Mouse (Mus musculus) left cerebral cortex, adult 11 months (tissue): ENCODE measurements at regions not wholly inside any gene's neighbourhood (a gene's known extent, or its start where the extent isn't known, plus 50 kb on each side); places are given as distances from the start of the nearest gene placed in this dataset.

ENCODE experiments used
- DNase-seq: peaks from one replicate; pipeline ENCODE4 v3.0.0; 2022; ENCODE audit warnings: low spot score

DNA sequence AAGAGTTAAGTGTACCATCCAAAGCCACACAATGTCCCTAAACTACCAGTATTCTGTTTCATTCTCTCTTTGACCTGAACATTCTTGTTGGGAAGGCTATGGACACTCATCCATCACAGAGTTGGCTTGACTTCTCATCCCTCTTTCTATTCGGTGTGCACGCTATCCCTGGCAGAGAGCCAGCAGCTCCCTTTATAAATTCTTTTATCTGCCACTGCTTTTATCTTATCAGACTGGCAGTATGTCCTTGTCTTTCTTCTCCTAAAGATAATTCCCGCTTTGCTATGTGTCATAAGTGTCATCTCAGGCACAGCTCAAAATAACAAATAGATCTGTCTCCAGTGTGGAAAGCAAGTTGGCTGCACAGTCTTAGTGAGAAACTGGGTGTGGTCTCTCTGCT lies 106.6 kb upstream of the Lipc start:
- no peak for DNase-seq

DNA sequence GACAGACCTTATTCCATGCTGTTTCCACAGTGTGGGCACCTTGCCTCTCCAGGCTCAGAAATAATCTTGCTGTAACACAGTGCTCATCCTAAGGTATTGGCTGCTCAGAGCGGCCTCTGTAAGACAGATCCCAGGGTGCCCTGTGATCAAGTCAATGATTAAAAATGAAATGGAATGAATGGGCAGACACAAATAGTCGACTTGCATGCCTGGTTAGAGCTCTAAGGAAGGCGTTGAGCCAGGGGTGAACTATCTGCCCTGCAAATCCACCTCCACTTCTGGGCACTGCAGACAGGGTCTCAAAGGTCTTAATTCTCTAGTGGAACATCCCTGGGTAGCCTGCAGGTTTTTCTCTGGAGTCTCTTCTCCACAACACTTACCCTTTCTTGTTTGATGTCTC lies 104.8 kb upstream of the Lipc start:
- no peak for DNase-seq

DNA sequence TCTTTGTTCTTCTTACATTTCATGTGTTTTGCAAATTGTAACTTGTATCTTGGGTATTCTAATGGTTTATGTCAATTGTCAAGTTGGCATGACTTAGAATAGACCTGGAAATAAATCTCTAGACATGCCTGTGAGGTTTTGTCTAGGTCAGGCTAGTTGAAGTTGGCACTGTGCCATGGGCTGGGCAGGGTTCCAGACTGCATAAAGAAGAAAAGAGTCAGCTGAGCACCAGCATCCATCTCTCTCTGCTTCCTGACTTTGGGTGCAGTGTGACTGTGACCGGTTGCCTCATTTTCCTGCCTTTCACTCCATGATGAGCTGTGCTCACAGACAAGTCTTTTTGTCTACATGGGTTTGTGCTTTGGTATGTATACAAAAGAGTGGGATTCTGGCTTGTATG lies 91.9 kb upstream of the Lipc start:
- no peak for DNase-seq

DNA sequence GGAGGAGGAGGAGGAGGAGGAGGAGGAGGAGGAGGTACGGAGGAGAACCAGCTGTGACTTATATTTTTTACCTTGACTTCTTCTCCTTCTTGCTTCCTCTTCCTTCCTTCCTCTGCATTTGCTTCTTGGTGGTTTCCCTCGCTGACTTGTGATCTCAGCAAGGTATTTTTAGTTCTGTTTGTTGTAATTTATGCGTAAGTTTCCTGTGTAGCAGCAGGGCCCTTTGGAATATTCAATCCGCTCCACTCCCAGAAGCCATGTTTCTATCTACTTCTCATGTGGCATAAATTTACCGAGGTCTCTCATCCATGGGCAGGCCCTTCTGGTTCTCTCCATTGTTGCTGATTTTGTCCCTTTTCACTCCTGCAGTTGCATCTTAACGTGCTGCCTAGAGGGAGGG lies 83.3 kb upstream of the Lipc start:
- no peak for DNase-seq

DNA sequence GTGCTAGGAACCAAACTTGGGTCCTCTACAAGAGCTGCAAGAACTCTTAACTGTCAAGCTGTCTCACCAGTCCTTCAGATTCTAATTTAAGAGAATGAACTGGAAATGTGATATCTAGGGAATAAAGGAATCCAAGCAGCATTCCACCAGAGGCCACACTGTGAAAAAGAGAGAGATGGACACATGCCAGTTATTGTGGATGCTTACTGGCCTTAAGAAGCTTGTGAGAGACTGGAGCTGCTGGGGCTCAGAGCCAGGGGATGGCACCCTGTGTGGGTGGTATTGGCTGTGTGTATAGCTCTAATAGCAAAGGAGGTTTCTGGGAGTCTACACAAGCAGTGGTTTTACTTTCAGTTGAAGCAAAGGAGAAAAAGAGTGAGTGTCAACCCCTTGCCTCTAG lies 80.1 kb upstream of the Lipc start:
- no peak for DNase-seq

DNA sequence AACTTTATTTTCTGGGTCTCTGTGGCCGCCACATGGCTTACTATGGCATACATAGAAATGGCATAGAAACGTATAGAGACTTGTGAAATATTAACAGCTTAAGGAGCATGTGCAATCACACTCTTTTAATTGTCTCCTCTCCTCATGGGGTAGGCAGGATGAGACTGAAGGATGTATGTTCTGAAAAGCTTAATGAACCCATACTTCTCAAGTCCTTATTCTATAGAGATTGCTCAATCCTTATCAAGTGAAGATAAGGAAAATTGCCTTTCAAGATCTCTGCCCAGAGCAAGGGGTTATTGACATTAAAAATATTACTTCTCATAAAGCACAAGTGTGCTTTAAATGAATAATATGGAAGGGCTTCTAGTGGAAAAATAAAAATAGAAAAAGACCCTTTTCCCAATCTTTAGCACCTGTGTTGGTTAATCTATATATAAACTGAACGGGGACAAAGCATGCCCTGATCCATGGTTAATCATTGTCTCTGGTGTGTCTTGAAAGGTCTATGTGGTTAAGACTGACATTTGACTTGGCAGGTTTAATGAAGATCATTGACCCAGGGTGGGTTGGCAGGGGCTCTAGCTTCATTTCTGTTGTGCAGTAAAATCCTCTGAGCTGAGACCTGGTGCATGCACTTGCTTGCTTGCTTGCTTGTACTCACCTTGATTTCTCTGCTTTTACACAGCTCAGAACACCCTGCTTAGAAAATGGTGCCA lies 78.3 kb upstream of the Lipc start:
- no peak for DNase-seq

DNA sequence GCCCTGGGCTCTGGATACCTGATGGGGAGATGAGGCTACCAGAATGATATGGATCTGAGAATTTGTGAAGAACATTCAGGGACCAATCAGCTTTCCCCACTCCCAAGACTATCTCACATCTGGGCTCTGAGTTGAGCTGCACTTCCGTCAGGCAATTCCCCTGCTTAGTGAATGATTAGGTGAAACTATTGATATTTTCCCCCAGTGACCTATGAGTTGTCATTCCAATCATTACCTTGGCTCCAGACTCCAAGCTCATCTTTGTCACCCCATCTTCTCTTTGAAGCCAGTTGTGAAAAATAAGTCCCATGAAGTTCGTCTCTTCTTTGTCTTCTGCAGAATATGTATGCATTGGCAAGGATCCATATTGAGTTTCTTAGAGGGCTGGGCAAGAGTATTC lies 76.1 kb upstream of the Lipc start:
- DNase-seq: no peak

DNA sequence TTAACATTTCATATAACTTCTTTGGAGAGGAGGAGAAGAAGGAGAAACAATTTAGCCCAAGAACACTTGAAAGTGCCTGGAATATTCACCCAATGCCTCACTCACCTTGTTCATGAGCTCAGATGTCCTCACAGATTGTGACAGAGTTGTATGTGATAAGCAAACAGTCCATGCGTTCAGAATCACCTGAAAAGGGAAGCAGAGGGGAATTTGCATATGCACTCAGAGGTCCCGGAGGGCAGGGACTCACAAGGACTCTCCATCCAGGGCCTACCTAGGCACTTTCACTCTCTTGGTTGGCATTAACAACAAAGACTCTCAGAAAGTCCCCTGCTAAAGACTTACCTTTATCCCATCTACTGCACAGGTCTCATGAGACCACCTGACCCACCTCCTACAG lies 75.6 kb upstream of the Lipc start:
- DNase-seq: no peak

DNA sequence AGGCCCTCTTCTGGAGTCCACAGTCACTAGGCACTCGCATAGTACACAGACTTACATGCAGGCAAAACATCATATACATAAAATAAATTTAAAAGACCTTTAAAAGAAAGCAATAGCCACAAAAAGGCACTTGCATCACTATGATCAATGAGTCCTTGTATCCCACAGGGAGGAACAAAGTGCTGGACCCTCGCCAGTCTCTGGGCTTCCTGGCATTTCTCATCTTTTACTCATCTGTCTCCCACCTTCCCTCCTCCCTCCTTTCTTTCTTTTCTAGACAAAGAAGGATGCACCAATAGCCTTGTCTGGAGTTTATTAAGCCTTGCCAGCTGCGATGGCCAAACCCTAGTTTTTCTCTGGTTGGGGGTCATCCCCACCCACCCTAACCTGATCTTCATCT lies 73.2 kb upstream of the Lipc start:
- DNase-seq: no peak

DNA sequence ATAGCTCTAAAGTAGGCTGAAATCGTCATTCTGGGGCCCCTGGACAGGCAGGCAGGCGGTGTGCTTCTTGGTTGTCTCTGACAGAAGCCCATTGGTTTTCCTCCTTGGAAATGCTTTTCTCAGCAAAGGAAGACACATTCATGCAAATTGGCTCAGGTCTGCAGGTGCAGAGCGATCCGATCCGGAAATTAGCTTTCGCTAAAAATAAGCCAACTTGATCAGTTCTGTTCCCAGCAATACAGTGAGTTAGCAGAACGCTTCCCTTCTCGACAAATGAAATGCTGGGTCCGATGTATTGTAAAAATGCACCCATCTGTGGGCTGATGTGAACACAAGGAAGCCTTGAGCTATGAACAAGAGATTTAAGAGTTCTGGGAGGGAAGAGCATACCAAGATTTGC lies 66.2 kb upstream of the Lipc start:
- no peak for DNase-seq

DNA sequence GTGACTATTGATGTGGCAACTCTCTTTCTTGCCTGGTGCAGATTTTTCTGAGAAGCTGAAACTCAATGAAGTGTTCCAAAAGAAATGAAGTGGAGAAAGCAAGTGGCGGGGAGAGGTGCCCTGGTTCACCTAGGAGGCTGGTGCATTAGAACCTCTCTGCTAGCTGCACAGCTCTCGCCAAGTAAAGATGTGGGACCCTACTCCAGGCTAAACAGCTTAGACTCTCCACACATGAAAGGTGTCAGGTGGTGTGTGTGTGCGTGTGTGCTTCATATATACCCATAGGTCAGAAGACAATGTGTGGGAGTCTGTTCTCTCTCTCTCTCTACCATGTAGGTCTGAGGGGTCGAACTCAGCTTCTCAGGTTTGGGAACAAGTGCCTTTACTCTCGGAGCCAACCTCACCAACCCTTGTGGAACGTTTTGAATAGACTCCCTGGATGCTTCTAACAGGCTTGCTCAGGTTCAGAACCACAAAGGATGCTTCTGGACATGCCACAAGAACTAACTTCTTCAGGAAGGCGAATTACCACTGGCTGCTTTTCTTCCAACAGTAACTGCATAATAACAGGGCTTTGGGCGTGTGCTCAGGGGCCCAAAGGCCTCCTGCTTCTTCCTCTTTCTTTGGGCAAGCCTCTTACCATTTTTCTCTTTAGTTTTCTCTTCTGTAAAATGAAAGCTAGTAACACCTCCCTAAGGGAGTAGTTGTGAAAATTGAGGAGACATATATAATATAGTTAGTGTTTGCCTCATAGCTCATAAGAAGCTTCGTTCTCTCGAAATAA lies 65.6 kb upstream of the Lipc start:
- no peak for DNase-seq

DNA sequence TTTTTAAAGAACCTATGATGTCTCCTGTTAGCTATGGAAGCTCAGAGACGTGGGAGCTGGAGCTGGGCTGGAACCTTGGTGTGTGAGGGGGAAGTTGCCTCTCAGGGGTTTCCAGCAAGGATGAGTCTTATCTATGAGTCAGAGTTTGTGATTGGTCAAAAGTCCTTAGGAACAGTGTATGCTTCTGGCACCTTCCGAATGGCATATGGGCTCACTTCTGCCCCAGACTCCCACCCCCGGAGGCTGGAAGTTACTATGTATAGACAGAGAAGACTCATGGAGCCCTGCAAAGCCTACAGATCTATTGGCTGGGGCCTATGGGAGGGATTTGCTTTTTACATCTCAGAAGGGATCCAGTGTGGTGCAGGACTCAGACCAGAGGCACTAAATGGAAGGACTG lies 63.9 kb upstream of the Lipc start:
- DNase-seq: peak; percentile 66

DNA sequence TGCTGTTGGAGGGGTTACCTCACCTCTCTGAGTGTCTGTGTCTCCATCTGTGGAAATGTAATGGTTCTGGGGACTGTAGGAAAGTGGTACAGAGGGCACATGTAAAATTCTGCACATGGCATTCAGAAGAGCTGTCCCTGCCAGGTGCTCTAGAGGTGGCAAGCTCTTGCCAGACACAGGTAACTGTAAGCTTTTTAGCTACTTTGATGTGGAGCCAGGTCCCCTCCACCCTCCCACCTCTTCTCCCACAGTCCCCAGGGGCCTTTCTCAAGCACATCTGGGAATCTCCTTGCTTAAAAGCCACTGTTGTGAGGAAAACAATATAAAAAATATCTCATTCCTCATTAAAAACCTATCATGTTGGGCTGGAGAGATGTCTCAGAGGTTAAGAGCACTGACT lies 63.4 kb upstream of the Lipc start:
- DNase-seq: no peak

DNA sequence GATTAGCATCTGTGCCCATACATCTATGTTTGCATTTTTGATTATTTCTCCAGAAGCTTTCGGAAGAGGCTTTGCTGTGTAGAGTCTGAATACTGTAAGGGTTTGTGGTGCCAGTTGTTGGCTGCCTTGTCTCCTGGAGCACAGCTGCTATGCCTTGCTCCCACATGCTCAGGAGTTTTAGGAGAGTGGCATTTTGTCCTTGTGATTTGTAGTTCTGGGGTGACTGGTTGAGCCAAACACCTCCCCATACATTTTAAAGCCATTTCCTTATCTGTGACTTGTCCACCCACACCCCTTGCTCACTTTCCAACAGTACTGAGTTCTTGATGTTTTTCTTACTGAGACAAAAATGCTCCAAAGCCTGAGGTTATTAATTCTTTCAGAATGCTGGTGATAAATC lies 60.4 kb upstream of the Lipc start:
- peak; percentile 23 for DNase-seq

DNA sequence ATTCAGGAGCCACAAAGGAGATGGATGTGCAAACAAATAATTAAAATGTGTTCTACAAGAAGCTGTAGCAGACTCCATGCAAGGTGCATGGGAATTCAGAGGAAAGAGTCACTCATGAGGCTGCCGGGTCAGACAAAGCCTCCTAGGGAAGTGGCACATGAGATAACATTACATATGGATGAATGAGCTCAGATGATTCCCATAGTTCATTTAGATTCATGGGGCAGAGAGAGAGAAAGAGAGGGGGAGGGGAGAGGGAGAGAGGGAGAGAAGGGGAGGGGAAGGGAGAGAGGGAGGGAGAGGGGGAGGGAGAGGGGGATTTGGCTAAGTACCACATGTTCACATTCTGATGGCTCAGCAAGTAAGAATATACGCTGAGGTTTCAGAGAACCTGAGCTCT lies 52.6 kb upstream of the Lipc start:
- no peak for DNase-seq
